9 mouse cellular contexts compared by ENCODE assay signal in the genomic region with DNA sequence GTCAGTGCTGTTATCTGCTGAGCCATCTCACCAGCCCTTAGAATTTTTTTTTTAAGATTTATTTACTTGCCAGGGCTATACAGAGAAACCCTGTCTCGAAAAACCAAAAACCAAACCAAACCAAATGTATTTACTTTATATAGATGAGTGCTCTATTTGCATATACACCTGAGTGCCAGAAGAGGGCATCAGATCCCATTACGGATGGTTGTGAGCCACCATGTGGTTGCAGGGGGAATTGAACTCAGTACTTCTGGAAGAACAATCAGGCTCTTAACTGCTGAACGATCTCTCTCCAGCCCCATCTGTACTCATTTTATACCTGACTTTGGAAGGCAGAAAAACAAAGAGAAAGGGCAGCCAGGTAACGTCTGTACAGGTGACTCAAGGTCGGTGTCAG. TPM values are rescaled to one million over a fixed set of nuclear protein-coding genes. Genes with fewer than 3 reads are reported as not detected.
DNase-seq lines count a peak whose midpoint lies in the region; ATAC-seq lines count a peak whose summit lies in the region.
"Had no signal": no experiment of that assay in that cellular context is flagged by ENCODE, and none has a peak within 500 bp of the region (broad histone marks: within the 10 kb centered on the region; RNA-seq: fewer than 3 reads in every experiment).

No protein-coding gene starts in this region.

- 78% methylated on average over 5 of the region's 5 CpGs for WGBS in embryonic facial prominence, embryonic 11.5 days
- WGBS in embryonic facial prominence, embryonic 10.5 days = 72% methylated on average over 5 of the region's 5 CpGs
- 74% methylated on average over 5 of the region's 5 CpGs for WGBS in forebrain, embryonic 10.5 days

- H3K4me3 ChIP-seq in embryonic facial prominence, embryonic 11.5 days (ENCODE audit: low read depth, low read length) = no peak overlapping the region
- no peak overlapping the region for H3K4me3 ChIP-seq in embryonic facial prominence, embryonic 10.5 days
- H3K4me3 ChIP-seq in forebrain, embryonic 10.5 days = no peak overlapping the region
- H3K4me3 ChIP-seq: neural tube, embryonic 13.5 days had no signal

- H3K27me3 ChIP-seq in embryonic facial prominence, embryonic 11.5 days (ENCODE audit: control insufficient read depth, insufficient read depth, low read length) = no peaks in the 10 kb centered on the region
- no peaks in the 10 kb centered on the region for H3K27me3 ChIP-seq in embryonic facial prominence, embryonic 10.5 days (replicated peaks; ENCODE audit: low read depth, poor library complexity, severe bottlenecking)
- H3K27me3 ChIP-seq in forebrain, embryonic 10.5 days (ENCODE audit: poor library complexity, severe bottlenecking) = no peaks in the 10 kb centered on the region
- H3K27me3 ChIP-seq: neural tube, embryonic 13.5 days had no signal

- ATAC-seq in embryonic facial prominence, embryonic 11.5 days (replicated peaks; ENCODE audit: insufficient number of reproducible peaks, low FRiP score, low TSS enrichment, low read depth) = no peak

- DNase-seq in embryonic facial prominence, embryonic 11.5 days (ENCODE audit: low spot score) = peak; percentile 23
- no peak for DNase-seq in embryonic facial prominence, embryonic 10.5 days (ENCODE audit: low spot score)
- DNase-seq in testis, postnatal 10 days (ENCODE audit: low spot score) = peak; percentile 35
- no peak for DNase-seq in testis, postnatal 14 days (ENCODE audit: low spot score)
- DNase-seq in induced T-regulatory cell, adult 2 months (ENCODE audit: low read depth) = peak; percentile 83
- DNase-seq in ovary, postnatal 14 days (ENCODE audit: low spot score) = no peak
- no peak for DNase-seq in forebrain, embryonic 10.5 days (ENCODE audit: extremely low spot score, low spot score)
- DNase-seq in right cerebral cortex, postnatal 14 days = no peak

- H3K9me3 ChIP-seq in embryonic facial prominence, embryonic 11.5 days (replicated peaks; ENCODE audit: control insufficient read depth, low read length) = no peaks in the 10 kb centered on the region
- peaks cover 8% of the 10 kb centered on the region; the same call in 1 of the 2 replicates for H3K9me3 ChIP-seq in embryonic facial prominence, embryonic 10.5 days
- H3K9me3 ChIP-seq in forebrain, embryonic 10.5 days = no peaks in the 10 kb centered on the region

- H3K9ac ChIP-seq in embryonic facial prominence, embryonic 11.5 days (replicated peaks; ENCODE audit: low read length) = no peak overlapping the region
- H3K9ac ChIP-seq: neural tube, embryonic 13.5 days had no signal

- H3K27ac ChIP-seq in embryonic facial prominence, embryonic 11.5 days (replicated peaks; ENCODE audit: low read depth, low read length) = no peak overlapping the region
- H3K27ac ChIP-seq in embryonic facial prominence, embryonic 10.5 days (replicated peaks) = no peak overlapping the region
- H3K27ac ChIP-seq in forebrain, embryonic 10.5 days = no peak overlapping the region
- H3K27ac ChIP-seq: neural tube, embryonic 13.5 days had no signal

- H3K4me2 ChIP-seq in embryonic facial prominence, embryonic 11.5 days (ENCODE audit: low read depth, low read length) = no peak overlapping the region
- H3K4me2 ChIP-seq: neural tube, embryonic 13.5 days had no signal

- no peaks in the 10 kb centered on the region for H3K4me1 ChIP-seq in embryonic facial prominence, embryonic 11.5 days (ENCODE audit: control insufficient read depth, insufficient read depth, low read length)
- H3K4me1 ChIP-seq in embryonic facial prominence, embryonic 10.5 days = peaks cover 4% of the 10 kb centered on the region; the same call in 1 of the 2 replicates
- peaks cover 5% of the 10 kb centered on the region for H3K4me1 ChIP-seq in forebrain, embryonic 10.5 days

- no peaks in the 10 kb centered on the region for H3K36me3 ChIP-seq in embryonic facial prominence, embryonic 11.5 days (replicated peaks; ENCODE audit: control insufficient read depth, insufficient read depth, low read depth, low read length)
- no peaks in the 10 kb centered on the region for H3K36me3 ChIP-seq in embryonic facial prominence, embryonic 10.5 days (replicated peaks)
- H3K36me3 ChIP-seq in forebrain, embryonic 10.5 days (replicated peaks) = no peaks in the 10 kb centered on the region
- H3K36me3 ChIP-seq: neural tube, embryonic 13.5 days had no signal

RNA-seq across cellular contexts. Expression of a gene that starts 20.9 kb away (rescaled TPM):
- polyA plus RNA-seq in embryonic facial prominence, embryonic 11.5 days (2014; fragmentation: Nextera tagmentation; extraction: Ambion mirVana) = not detected in 2 replicates
- polyA plus RNA-seq in embryonic facial prominence, embryonic 10.5 days (2016; fragmentation: Nextera tagmentation; extraction: Ambion mirVana) = 0.10 TPM in 1 of 2 replicates, not detected in the other
- polyA plus RNA-seq in forebrain, embryonic 10.5 days (2016; fragmentation: Nextera tagmentation; extraction: Ambion mirVana) = 0.12 and 0.19 TPM in 2 replicates
- polyA plus RNA-seq: neural tube, embryonic 13.5 days had no signal

RNA-seq across cellular contexts. Expression of a gene that starts 32.4 kb away (rescaled TPM):
- 1.1 TPM in 1 of 2 replicates, not detected in the other for polyA plus RNA-seq in embryonic facial prominence, embryonic 11.5 days (2014; fragmentation: Nextera tagmentation; extraction: Ambion mirVana)
- polyA plus RNA-seq in embryonic facial prominence, embryonic 10.5 days (2016; fragmentation: Nextera tagmentation; extraction: Ambion mirVana) = 0.42 and 1.1 TPM in 2 replicates
- polyA plus RNA-seq in forebrain, embryonic 10.5 days (2016; fragmentation: Nextera tagmentation; extraction: Ambion mirVana) = 0.48 and 0.63 TPM in 2 replicates

RNA-seq across cellular contexts. Expression of a gene that starts 34.7 kb away (rescaled TPM):
- 0.29 and 0.62 TPM in 2 replicates for polyA plus RNA-seq in embryonic facial prominence, embryonic 11.5 days (2014; fragmentation: Nextera tagmentation; extraction: Ambion mirVana)
- polyA plus RNA-seq in embryonic facial prominence, embryonic 10.5 days (2016; fragmentation: Nextera tagmentation; extraction: Ambion mirVana) = 0.29 and 0.56 TPM in 2 replicates
- 0.26 TPM in 1 of 2 replicates, not detected in the other for polyA plus RNA-seq in forebrain, embryonic 10.5 days (2016; fragmentation: Nextera tagmentation; extraction: Ambion mirVana)

RNA-seq across cellular contexts. Expression of a gene that starts 38.9 kb away (rescaled TPM):
- polyA plus RNA-seq in embryonic facial prominence, embryonic 11.5 days (2014; fragmentation: Nextera tagmentation; extraction: Ambion mirVana) = 56.1 and 71.9 TPM in 2 replicates
- 36.7 and 46.4 TPM in 2 replicates for polyA plus RNA-seq in embryonic facial prominence, embryonic 10.5 days (2016; fragmentation: Nextera tagmentation; extraction: Ambion mirVana)
- polyA plus RNA-seq in forebrain, embryonic 10.5 days (2016; fragmentation: Nextera tagmentation; extraction: Ambion mirVana) = 22.5 and 24.6 TPM in 2 replicates

RNA-seq across cellular contexts. Expression of a gene that starts 42.3 kb away (rescaled TPM):
- 8.7 and 8.8 TPM in 2 replicates for polyA plus RNA-seq in embryonic facial prominence, embryonic 11.5 days (2014; fragmentation: Nextera tagmentation; extraction: Ambion mirVana)
- polyA plus RNA-seq in embryonic facial prominence, embryonic 10.5 days (2016; fragmentation: Nextera tagmentation; extraction: Ambion mirVana) = 8.4 and 9.6 TPM in 2 replicates
- 8.8 and 10.7 TPM in 2 replicates for polyA plus RNA-seq in forebrain, embryonic 10.5 days (2016; fragmentation: Nextera tagmentation; extraction: Ambion mirVana)

Comparison
In these comparisons a context has a peak if more than half of its experiments do, and no peak if none do; other contexts are left out.
1. DNase-seq: peak in embryonic facial prominence, embryonic 11.5 days (single experiment), testis, postnatal 10 days (single experiment) and induced T-regulatory cell, adult 2 months (single experiment); none in embryonic facial prominence, embryonic 10.5 days (single experiment), testis, postnatal 14 days (single experiment), ovary, postnatal 14 days (single experiment), forebrain, embryonic 10.5 days (single experiment) and right cerebral cortex, postnatal 14 days (single experiment).